Mouse (Mus musculus): ENCODE measurements around the gene Kcnc1. TPM values are rescaled to one million over a fixed set of nuclear protein-coding genes. Genes with fewer than 3 reads are reported as not detected.

Gene Kcnc1
- under 1 TPM; 0.03 to 0.05 TPM for total RNA-seq (2021)

DNA sequence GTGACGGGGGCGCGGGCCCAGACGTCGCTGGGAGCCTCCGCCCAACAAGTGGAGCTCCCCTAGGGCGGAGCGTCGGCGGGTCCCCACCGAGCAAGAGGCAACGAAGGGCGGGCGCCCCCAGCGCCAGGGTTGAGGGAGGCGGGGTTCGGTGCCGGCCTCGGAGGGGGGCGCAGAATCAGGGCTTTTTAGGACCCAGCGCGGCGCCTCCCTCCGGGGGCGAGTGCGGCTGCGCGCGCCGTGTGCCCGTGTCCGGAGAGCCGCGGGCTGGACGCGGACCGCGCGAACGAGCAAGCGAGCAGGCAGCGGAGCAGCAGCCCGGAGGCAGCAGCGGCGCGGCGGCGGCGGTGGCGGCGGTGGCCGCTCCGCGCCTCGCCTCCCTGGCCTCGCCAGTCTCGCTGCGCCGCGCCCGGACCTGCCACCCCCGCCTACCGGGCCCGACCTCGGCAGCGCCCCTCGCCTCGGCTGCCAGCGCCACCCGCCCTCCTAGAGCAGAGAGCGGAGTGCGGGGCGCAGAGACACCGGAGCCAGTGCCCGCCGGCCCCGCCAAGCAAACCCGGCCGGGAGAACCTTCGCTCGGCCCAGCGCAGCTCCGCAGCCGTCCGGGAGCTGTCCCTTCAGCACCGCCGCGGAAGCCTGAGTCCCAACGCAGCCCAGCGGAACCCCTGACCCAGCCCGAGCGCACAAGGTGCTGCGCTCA lies at the start of gene Kcnc1:
Gene Kcnc1 (plus strand): TSS at position 267 of the 697 bp plus-strand sequence.
- intact Hi-C loops (cut with DNase I): loop anchor here (10.0 kb wide), 1 partner anchor 138 kb away; no protein-coding TSS in a partner anchor
- peak; percentile 13 for DNase-seq (ENCODE audit: low spot score)

DNA sequence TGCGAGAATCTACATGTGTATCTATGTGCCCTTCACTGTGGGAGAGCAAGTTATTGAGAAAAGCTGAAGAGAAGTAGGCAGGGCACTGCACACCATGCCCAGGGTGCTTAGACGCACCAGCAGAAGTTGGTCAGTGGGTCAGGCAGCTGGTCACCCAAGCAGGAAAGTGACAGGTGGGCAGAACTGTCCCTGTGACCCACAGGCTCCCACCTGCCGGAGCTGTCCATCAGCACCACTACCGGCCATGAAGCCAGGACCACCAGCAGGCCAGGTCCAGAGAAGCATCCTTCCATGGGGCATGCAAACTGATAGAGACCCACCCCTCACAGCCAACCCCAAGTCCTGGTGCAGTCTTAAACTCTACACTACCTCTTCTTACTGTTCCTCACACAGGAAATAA lies 48.6 kb upstream of the Kcnc1 start:
- no peak for DNase-seq (ENCODE audit: low spot score)
- intact Hi-C loops (cut with DNase I): no loop called here

DNA sequence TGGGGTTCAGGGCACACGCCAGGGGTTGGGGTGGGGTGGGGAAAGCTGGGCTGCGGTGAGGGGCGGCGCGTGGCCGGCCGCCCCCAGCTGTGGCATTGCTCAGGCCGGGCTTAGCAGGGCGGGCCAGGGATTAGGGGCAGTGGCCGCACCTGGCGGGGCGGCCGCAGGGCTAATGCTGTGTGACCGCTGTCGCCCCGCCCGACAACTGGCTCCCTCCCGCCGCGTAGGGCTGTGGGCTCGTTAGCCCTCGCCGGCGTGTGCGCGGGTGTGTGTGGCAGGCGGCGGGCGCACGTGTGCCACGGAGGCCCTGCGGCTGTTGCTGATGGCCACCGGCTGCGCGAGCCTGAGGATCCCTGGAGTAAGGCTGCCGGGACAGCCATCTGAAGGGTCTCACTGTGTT lies 47.5 kb upstream of the Kcnc1 start:
- DNase-seq (ENCODE audit: low spot score): no peak

GRCm38 (mm10) chr7:46350119-46350702 lies 46.1 kb upstream of the Kcnc1 start:
- intact Hi-C loops (cut with DNase I): no loop called here
- no peak for DNase-seq (ENCODE audit: low spot score)

More for the DNA sequence above, 47.5 kb upstream of the Kcnc1 start:
- intact Hi-C loops (cut with DNase I): no loop called here

GRCm38 (mm10) chr7:46352748-46353147 lies 43.5 kb upstream of the Kcnc1 start:
- DNase-seq (ENCODE audit: low spot score): no peak
- intact Hi-C loops (cut with DNase I): no loop called here

- intact Hi-C loops (cut with DNase I): no loop called here
- DNase-seq (ENCODE audit: low spot score): no peak
Observed at GRCm38 (mm10) chr7:46353216-46353615, 43.1 kb upstream of the Kcnc1 start.

GRCm38 (mm10) chr7:46353875-46354274 lies 42.4 kb upstream of the Kcnc1 start:
- DNase-seq (ENCODE audit: low spot score): no peak
- intact Hi-C loops (cut with DNase I): no loop called here

DNA sequence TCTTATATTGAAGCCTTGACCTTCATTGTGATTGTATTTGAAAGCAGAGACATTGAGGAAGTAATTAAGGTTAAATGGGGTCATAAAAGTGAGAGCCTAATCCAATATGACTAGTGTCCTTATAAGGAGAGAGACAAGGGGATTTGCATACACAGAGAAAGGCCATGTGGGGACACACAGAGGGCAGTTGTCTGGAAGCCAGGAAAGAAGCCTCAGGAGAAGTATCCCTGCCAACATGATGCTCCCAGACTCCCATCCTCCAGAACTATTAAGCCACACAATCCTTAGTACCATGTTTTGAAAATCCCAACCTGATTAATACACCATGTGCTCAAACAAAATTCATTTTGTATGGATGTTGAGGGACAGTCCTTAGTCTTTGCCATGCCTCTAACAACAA lies 34.5 kb upstream of the Kcnc1 start:
- intact Hi-C loops (cut with DNase I): no loop called here

GRCm38 (mm10) chr7:46364154-46364553 lies 32.1 kb upstream of the Kcnc1 start:
- no peak for DNase-seq (ENCODE audit: low spot score)
- intact Hi-C loops (cut with DNase I): no loop called here

More for the DNA sequence above, 34.5 kb upstream of the Kcnc1 start:
- no peak for DNase-seq (ENCODE audit: low spot score)

GRCm38 (mm10) chr7:46365810-46366209 lies 30.5 kb upstream of the Kcnc1 start:
- intact Hi-C loops (cut with DNase I): no loop called here
- DNase-seq (ENCODE audit: low spot score): no peak

DNA sequence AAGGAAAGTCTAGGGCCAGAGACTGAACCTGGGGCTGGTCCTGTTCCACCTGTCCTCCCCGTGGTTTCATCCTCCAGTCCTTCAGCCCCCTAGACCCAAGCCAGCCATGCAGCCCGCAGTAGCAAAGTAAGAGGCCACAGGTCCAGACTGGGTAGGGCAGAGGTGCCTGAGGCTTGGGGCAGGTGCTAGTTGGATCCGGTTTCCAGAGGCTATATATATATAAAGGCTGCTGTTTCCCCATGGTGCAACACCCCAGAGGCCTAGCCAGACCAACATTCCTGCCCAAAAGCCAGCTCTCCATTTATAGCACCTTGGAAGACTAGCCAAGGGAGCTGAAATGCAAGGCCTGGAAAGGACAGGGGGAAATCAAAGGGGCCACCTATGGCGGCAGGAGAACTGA lies 25.2 kb upstream of the Kcnc1 start:
- intact Hi-C loops (cut with DNase I): no loop called here
- DNase-seq (ENCODE audit: low spot score): no peak

DNA sequence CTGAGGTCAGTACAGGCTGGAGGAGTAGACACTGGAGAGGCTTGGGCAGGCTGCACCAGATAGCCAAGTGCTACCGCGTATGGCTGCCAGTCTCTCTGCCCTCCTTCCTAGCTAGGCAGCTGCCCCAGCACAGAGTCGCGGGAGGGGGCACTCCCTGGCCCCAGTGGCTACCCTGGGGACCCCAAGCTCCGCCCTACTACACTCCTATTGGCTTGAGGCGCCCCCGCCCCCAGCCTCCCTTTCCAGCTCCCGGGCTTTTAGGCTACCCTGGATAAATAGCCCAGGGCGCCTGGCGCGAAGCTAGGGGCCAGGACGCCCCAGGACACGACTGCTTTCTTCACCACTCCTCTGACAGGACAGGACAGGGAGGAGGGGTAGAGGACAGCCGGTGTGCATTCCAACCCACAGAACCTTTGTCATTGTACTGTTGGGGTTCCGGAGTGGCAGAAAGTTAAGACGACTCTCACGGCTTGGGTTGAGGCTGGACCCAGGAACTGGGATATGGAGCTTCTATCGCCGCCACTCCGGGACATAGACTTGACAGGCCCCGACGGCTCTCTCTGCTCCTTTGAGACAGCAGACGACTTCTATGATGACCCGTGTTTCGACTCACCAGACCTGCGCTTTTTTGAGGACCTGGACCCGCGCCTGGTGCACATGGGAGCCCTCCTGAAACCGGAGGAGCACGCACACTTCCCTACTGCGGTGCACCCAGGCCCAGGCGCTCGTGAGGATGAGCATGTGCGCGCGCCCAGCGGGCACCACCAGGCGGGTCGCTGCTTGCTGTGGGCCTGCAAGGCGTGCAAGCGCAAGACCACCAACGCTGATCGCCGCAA lies 19.9 kb upstream of the Kcnc1 start, which contains the start of gene Myod1:
Gene Myod1 (plus strand): TSS at position 303 of the 836 bp plus-strand sequence.
- no peak for DNase-seq (ENCODE audit: low spot score)
- intact Hi-C loops (cut with DNase I): no loop called here

DNA sequence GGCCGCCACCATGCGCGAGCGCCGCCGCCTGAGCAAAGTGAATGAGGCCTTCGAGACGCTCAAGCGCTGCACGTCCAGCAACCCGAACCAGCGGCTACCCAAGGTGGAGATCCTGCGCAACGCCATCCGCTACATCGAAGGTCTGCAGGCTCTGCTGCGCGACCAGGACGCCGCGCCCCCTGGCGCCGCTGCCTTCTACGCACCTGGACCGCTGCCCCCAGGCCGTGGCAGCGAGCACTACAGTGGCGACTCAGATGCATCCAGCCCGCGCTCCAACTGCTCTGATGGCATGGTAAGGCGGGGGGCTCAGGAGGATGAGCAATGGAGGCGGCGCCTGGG lies 19.3 kb upstream of the Kcnc1 start:
- no peak for DNase-seq (ENCODE audit: low spot score)
- intact Hi-C loops (cut with DNase I): no loop called here

DNA sequence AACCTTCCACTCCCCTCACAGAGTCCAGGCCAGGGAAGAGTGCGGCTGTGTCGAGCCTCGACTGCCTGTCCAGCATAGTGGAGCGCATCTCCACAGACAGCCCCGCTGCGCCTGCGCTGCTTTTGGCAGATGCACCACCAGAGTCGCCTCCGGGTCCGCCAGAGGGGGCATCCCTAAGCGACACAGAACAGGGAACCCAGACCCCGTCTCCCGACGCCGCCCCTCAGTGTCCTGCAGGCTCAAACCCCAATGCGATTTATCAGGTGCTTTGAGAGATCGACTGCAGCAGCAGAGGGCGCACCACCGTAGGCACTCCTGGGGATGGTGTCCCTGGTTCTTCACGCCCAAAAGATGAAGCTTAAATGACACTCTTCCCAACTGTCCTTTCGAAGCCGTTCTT lies 18.2 kb upstream of the Kcnc1 start:
- intact Hi-C loops (cut with DNase I): loop anchor here (2.0 kb wide), 1 partner anchor 97 kb away; no protein-coding TSS in a partner anchor
- DNase-seq (ENCODE audit: low spot score): no peak

GRCm38 (mm10) chr7:46378983-46379382 lies 17.3 kb upstream of the Kcnc1 start:
- DNase-seq (ENCODE audit: low spot score): no peak
- intact Hi-C loops (cut with DNase I): loop anchor here (2.0 kb wide), 1 partner anchor 98 kb away; no protein-coding TSS in a partner anchor

- no peak for DNase-seq (ENCODE audit: low spot score)
- intact Hi-C loops (cut with DNase I): no loop called here
Observed at GRCm38 (mm10) chr7:46380625-46381024, 15.7 kb upstream of the Kcnc1 start.

DNA sequence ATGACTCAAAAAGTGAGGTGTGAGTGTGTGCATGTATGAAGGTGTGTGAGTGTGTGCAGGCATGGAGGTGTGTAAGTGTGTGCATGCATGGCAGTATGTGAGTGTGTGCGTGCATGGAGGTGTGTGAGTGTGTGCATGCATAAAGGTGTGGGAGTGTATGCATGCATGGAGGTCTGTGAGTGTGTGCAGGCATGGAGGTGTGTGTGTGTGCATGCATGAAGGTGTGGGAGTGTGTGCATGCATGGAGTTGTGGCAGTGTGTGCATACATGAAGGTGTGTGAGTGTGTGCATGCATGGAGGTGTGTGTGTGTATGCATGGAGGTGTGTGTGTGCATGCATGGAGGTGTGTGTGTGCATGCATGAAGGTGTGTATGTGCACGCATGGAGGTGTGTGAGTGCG lies 8.9 kb upstream of the Kcnc1 start:
- intact Hi-C loops (cut with DNase I): no loop called here

DNA sequence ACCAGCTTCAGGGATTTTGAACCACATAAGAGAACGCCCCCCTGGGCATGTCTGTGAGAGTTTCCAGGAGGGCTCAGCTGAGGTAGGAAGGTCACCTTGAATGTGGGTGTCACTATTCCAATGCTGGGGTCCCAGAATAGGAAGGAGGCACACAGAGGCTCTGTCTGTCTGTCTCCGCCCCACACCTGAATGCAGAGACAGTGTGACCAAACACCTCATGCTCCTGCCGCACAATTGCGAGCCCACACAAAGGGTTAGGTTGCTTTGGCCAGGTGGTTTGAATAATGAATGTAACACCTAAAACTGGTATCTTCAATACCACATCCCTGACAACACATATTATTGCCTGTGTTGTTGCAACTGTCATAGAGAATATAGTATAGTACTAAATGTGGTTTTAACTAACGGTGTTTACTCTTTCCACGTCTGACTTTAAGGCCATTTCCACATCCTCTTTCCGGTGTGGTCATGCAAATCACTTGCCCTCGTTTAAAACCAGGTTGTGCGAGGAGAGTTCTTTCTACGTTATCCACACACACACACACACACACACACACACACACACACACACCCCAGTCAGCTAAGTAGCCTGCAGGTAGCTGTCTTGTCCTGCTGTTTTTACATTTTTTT lies 6.7 kb upstream of the Kcnc1 start:
- DNase-seq (ENCODE audit: low spot score): no peak
- intact Hi-C loops (cut with DNase I): loop anchor here (10.0 kb wide), 1 partner anchor 145 kb away; no protein-coding TSS in a partner anchor

More for the DNA sequence above, 8.9 kb upstream of the Kcnc1 start:
- no peak for DNase-seq (ENCODE audit: low spot score)

DNA sequence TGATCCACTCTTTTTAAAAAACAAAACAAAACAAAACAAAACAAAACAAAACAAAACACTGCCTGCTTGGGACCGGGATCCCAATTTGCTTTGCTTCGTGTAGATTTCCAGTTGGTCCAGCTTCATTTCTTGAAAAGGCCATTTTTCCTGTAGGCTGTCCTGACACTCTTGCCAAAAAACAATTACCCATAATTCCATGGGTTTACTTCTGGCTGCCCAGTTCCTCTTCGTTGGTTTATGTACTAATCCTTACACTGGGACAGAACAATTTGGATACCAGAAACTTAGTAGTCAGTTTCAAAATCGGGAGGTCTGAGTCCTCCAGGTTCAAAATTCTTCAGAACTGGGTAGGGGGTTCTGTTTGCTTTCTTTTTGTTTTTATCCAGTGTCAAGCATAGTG lies 6.1 kb upstream of the Kcnc1 start:
- no peak for DNase-seq (ENCODE audit: low spot score)
- intact Hi-C loops (cut with DNase I): loop anchor here (10.0 kb wide), 1 partner anchor 145 kb away; no protein-coding TSS in a partner anchor

DNA sequence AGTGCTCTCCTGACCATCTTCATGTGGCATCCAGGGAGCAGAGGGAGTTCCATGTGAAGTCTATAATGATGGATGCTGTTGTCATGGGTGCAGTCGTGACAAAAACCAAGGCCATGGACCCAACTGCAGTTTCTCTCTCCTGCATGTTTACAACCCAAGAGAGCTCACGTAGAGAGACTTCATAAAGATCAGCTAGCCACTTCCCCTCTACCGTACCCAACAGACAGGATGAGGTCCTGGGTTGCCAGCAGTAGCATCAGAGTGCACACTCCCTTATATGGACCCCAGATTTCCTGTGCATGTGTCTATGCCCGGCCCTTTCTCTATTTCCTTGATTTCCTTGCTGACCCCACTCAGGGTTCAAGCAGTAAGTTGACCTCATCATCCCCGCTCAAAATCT lies 4.6 kb upstream of the Kcnc1 start:
- DNase-seq (ENCODE audit: low spot score): no peak
- intact Hi-C loops (cut with DNase I): loop anchor here (2.0 to 10.0 kb wide), 2 partner anchors 143 to 177 kb away; no protein-coding TSS in a partner anchor
